Mouse (Mus musculus): ENCODE data around the gene Bhlhb9. TPM values are rescaled to one million over a fixed set of nuclear protein-coding genes. Genes with fewer than 3 reads are reported as not detected.
A peak's percentile ranks its signal among the peaks of the same experiment; 100 is the strongest.
"Not testable (repeated sequence)": the region's sequence is repeated elsewhere in the genome, so short reads cannot be mapped to it uniquely, and the experiment has no call there.

Bhlhb9 gene
- polyA plus RNA-seq, 2 experiments: 5.8 to 8.7 TPM

- H3K4me3 ChIP-seq (ENCODE audit: insufficient read depth in 1 of 2, low read depth in 2 of 2, low read length in 2 of 2): no peak overlapping the region
- no peaks in the 10 kb centered on the region for H3K4me1 ChIP-seq (replicated peaks; ENCODE audit: control insufficient read depth in 2 of 2, insufficient read depth in 2 of 2, low read length in 1 of 2)
- ATAC-seq (ENCODE audit: insufficient read depth) (no peak), DNase-seq (ENCODE audit: low read depth in 3 of 3, low spot score in 3 of 3) (peak in 1 of 3 experiments; percentile 10)
- no peaks in the 10 kb centered on the region for H3K9me3 ChIP-seq (ENCODE audit: control insufficient read depth, low read length)
- H3K27me3 ChIP-seq (ENCODE audit: control insufficient read depth, insufficient read depth, low read length): no peaks in the 10 kb centered on the region
- TF ChIP-seq EP300 (IDR thresholded peaks at IDR 0.05; ENCODE audit: low read depth) (no peak), CTCF (IDR thresholded peaks at IDR 0.05; ENCODE audit: low read depth) (peak; percentile 64)
- H3K4me2 ChIP-seq (ENCODE audit: low read depth): no peak overlapping the region
- 3% methylated on average over 1 of the region's 1 CpGs for WGBS (ENCODE audit: insufficient replicate concordance)
- no peak overlapping the region for H3K27ac ChIP-seq
- H3K36me3 ChIP-seq (replicated peaks; ENCODE audit: control insufficient read depth, insufficient read depth, low read depth): no peaks in the 10 kb centered on the region
- no peak overlapping the region for H3K9ac ChIP-seq (replicated peaks)
These were observed 8.4 kb downstream of the Bhlhb9 start for GRCm38 (mm10) chrX:135805780-135806179.

GRCm38 (mm10) chrX:135835896-135836295 lies 38.5 kb downstream of the Bhlhb9 start:
- H3K9ac ChIP-seq (replicated peaks); H3K4me3 ChIP-seq (ENCODE audit: insufficient read depth in 1 of 2, low read depth in 2 of 2, low read length in 2 of 2); H3K9me3 ChIP-seq (ENCODE audit: control insufficient read depth, low read length); DNase-seq (ENCODE audit: low read depth in 3 of 3, low spot score in 3 of 3); H3K27me3 ChIP-seq (ENCODE audit: control insufficient read depth, insufficient read depth, low read length); H3K4me1 ChIP-seq (replicated peaks; ENCODE audit: control insufficient read depth in 2 of 2, insufficient read depth in 2 of 2, low read length in 1 of 2); H3K4me2 ChIP-seq (ENCODE audit: low read depth); H3K36me3 ChIP-seq (replicated peaks; ENCODE audit: control insufficient read depth, insufficient read depth, low read depth); H3K27ac ChIP-seq: not testable (repeated sequence)
- 7% methylated on average over 1 of the region's 1 CpGs for WGBS (ENCODE audit: insufficient replicate concordance)
- peak; percentile 53; the same call in 1 of the 2 replicates for ATAC-seq (ENCODE audit: insufficient read depth)

GRCm38 (mm10) chrX:135837896-135838295 lies 40.5 kb downstream of the Bhlhb9 start:
- Histone ChIP-seq H3K27me3 (ENCODE audit: control insufficient read depth, insufficient read depth, low read length) (no peaks in the 10 kb centered on the region), H3K36me3 (replicated peaks; ENCODE audit: control insufficient read depth, insufficient read depth, low read depth) (no peaks in the 10 kb centered on the region), H3K4me2 (ENCODE audit: low read depth) (no peak overlapping the region), H3K4me1 (replicated peaks; ENCODE audit: control insufficient read depth in 2 of 2, insufficient read depth in 2 of 2, low read length in 1 of 2) (no peaks in the 10 kb centered on the region), H3K4me3 (ENCODE audit: insufficient read depth in 1 of 2, low read depth in 2 of 2, low read length in 2 of 2) (no peak overlapping the region), H3K9me3 (ENCODE audit: control insufficient read depth, low read length) (no peaks in the 10 kb centered on the region), H3K9ac (replicated peaks) (no peak overlapping the region), H3K27ac (no peak overlapping the region)
- 52% methylated on average over 2 of the region's 2 CpGs for WGBS (ENCODE audit: insufficient replicate concordance)
- no peak for TF ChIP-seq EP300 (IDR thresholded peaks at IDR 0.05; ENCODE audit: low read depth)
- TF ChIP-seq CTCF (IDR thresholded peaks at IDR 0.05; ENCODE audit: low read depth): no peak
- no peak for ATAC-seq (ENCODE audit: insufficient read depth)
- no peak for DNase-seq (ENCODE audit: low read depth in 3 of 3, low spot score in 3 of 3)

GRCm38 (mm10) chrX:135838521-135839360 lies 41.3 kb downstream of the Bhlhb9 start, which contains the start of gene Gprasp2:
Gene Gprasp2, plus strand, starts transcription at chrX:135839034.
- not testable (repeated sequence) for H3K36me3 ChIP-seq (replicated peaks; ENCODE audit: control insufficient read depth, insufficient read depth, low read depth); H3K27ac ChIP-seq; H3K4me1 ChIP-seq (replicated peaks; ENCODE audit: control insufficient read depth in 2 of 2, insufficient read depth in 2 of 2, low read length in 1 of 2); H3K9me3 ChIP-seq (ENCODE audit: control insufficient read depth, low read length); H3K27me3 ChIP-seq (ENCODE audit: control insufficient read depth, insufficient read depth, low read length); H3K9ac ChIP-seq (replicated peaks); DNase-seq (ENCODE audit: low read depth in 3 of 3, low spot score in 3 of 3)
- H3K4me2 ChIP-seq (ENCODE audit: low read depth): peak within 1 kb of the TSS; percentile 44
- H3K4me3 ChIP-seq (ENCODE audit: insufficient read depth in 1 of 2, low read depth in 2 of 2, low read length in 2 of 2): peak within 1 kb of the TSS; percentile 14 to 34; a peak in 3 of 4 replicates
- peak; percentile 51; the same call in 1 of the 2 replicates for ATAC-seq (ENCODE audit: insufficient read depth)
- 13% methylated on average over 23 of the region's 32 CpGs for WGBS (ENCODE audit: insufficient replicate concordance)

- TF ChIP-seq CTCF (IDR thresholded peaks at IDR 0.05; ENCODE audit: low read depth): peak; percentile 46
- not testable (repeated sequence) for ATAC-seq (ENCODE audit: insufficient read depth); H3K27ac ChIP-seq; H3K27me3 ChIP-seq (ENCODE audit: control insufficient read depth, insufficient read depth, low read length); H3K9ac ChIP-seq (replicated peaks); H3K4me1 ChIP-seq (replicated peaks; ENCODE audit: control insufficient read depth in 2 of 2, insufficient read depth in 2 of 2, low read length in 1 of 2); H3K36me3 ChIP-seq (replicated peaks; ENCODE audit: control insufficient read depth, insufficient read depth, low read depth); DNase-seq (ENCODE audit: low read depth in 3 of 3, low spot score in 3 of 3); H3K9me3 ChIP-seq (ENCODE audit: control insufficient read depth, low read length)
- WGBS (ENCODE audit: insufficient replicate concordance): 14% methylated on average over 16 of the region's 17 CpGs
- Histone ChIP-seq H3K4me2 (ENCODE audit: low read depth) (peak overlapping the region; percentile 44), H3K4me3 (ENCODE audit: insufficient read depth in 1 of 2, low read depth in 2 of 2, low read length in 2 of 2) (peak overlapping the region; percentile 14 to 34; a peak in 3 of 4 replicates)
These were observed 42.3 kb downstream of the Bhlhb9 start for GRCm38 (mm10) chrX:135839397-135840391.

- H3K4me2 ChIP-seq (ENCODE audit: low read depth); H3K36me3 ChIP-seq (replicated peaks; ENCODE audit: control insufficient read depth, insufficient read depth, low read depth); H3K4me1 ChIP-seq (replicated peaks; ENCODE audit: control insufficient read depth in 2 of 2, insufficient read depth in 2 of 2, low read length in 1 of 2); ATAC-seq (ENCODE audit: insufficient read depth); DNase-seq (ENCODE audit: low read depth in 3 of 3, low spot score in 3 of 3); H3K4me3 ChIP-seq (ENCODE audit: insufficient read depth in 1 of 2, low read depth in 2 of 2, low read length in 2 of 2); H3K27ac ChIP-seq; H3K9ac ChIP-seq (replicated peaks); H3K27me3 ChIP-seq (ENCODE audit: control insufficient read depth, insufficient read depth, low read length); H3K9me3 ChIP-seq (ENCODE audit: control insufficient read depth, low read length): not testable (repeated sequence)
- WGBS (ENCODE audit: insufficient replicate concordance): 57% methylated on average over 9 of the region's 9 CpGs
These were observed 69.4 kb downstream of the Bhlhb9 start for GRCm38 (mm10) chrX:135866806-135867205.

All from liver, embryonic 14.5 days (tissue).